Mouse (Mus musculus): ENCODE data around the gene Nup160. TPM values are rescaled to one million over a fixed set of nuclear protein-coding genes. Genes with fewer than 3 reads are reported as not detected.

Gene Nup160
- polyA plus RNA-seq, 1 experiment: 28.0 TPM

GRCm38 (mm10) chr2:90745740-90746537 is 68.9 kb downstream of the Nup160 start:
- H3K4me1 ChIP-seq (ENCODE audit: control insufficient read depth, insufficient read depth, low read length): peaks cover 6% of the 10 kb centered on the region
- H3K27ac ChIP-seq (ENCODE audit: control insufficient read depth, insufficient read depth, low read depth, low read length): peak overlapping the region; percentile 88
- TF ChIP-seq POLR2A (IDR thresholded peaks at IDR 0.05; ENCODE audit: control insufficient read depth, low read depth, low read length) (no peak), CTCF (IDR thresholded peaks at IDR 0.05; ENCODE audit: control insufficient read depth, insufficient read depth, insufficient replicate concordance, low read depth, low read length) (no peak)
- H3K36me3 ChIP-seq (ENCODE audit: control insufficient read depth, insufficient read depth, low read length): no peaks in the 10 kb centered on the region; the same call in 1 of the 2 replicates
- no peaks in the 10 kb centered on the region for H3K27me3 ChIP-seq (ENCODE audit: control insufficient read depth, insufficient read depth, low read length)
- peak overlapping the region; percentile 92 for H3K4me3 ChIP-seq (ENCODE audit: control insufficient read depth, low read depth, low read length)

- no peak for TF ChIP-seq POLR2A (IDR thresholded peaks at IDR 0.05; ENCODE audit: control insufficient read depth, low read depth, low read length)
- TF ChIP-seq CTCF (IDR thresholded peaks at IDR 0.05; ENCODE audit: control insufficient read depth, insufficient read depth, insufficient replicate concordance, low read depth, low read length): no peak
- peak overlapping the region; percentile 92 for H3K4me3 ChIP-seq (ENCODE audit: control insufficient read depth, low read depth, low read length)
- no peaks in the 10 kb centered on the region for H3K27me3 ChIP-seq (ENCODE audit: control insufficient read depth, insufficient read depth, low read length)
- H3K27ac ChIP-seq (ENCODE audit: control insufficient read depth, insufficient read depth, low read depth, low read length): no peak overlapping the region
- H3K4me1 ChIP-seq (ENCODE audit: control insufficient read depth, insufficient read depth, low read length): peaks cover 6% of the 10 kb centered on the region
- H3K36me3 ChIP-seq (ENCODE audit: control insufficient read depth, insufficient read depth, low read length): no peaks in the 10 kb centered on the region; the same call in 1 of the 2 replicates
Measured at GRCm38 (mm10) chr2:90746538-90746865, 69.5 kb downstream of the Nup160 start.

DNA sequence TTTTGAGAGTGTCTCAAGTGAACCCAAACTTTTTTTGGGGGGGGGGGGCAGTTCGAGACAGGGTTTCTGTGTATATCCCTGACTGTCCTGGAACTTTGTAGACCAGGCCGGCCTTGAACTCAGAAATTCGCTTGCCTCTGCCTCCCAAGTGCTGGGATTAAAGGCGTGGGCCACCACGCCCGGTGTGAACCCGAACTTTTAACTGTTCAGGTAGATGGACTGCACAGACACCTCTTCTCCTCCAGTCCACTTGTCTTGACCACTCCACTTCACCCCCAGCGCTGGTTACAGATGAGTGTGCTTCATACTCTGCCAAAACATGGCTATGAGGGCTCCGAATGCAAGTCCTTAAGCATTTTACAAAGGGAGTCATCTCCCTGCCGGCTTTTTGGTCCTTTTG is 70.1 kb downstream of the Nup160 start:
- Histone ChIP-seq H3K27me3 (ENCODE audit: control insufficient read depth, insufficient read depth, low read length) (no peaks in the 10 kb centered on the region), H3K4me1 (ENCODE audit: control insufficient read depth, insufficient read depth, low read length) (peaks cover 6% of the 10 kb centered on the region), H3K27ac (ENCODE audit: control insufficient read depth, insufficient read depth, low read depth, low read length) (no peak overlapping the region), H3K4me3 (ENCODE audit: control insufficient read depth, low read depth, low read length) (peak overlapping the region; percentile 37; the same call in 1 of the 2 replicates), H3K36me3 (ENCODE audit: control insufficient read depth, insufficient read depth, low read length) (no peaks in the 10 kb centered on the region; the same call in 1 of the 2 replicates)
- TF ChIP-seq CTCF (IDR thresholded peaks at IDR 0.05; ENCODE audit: control insufficient read depth, insufficient read depth, insufficient replicate concordance, low read depth, low read length) (no peak), POLR2A (IDR thresholded peaks at IDR 0.05; ENCODE audit: control insufficient read depth, low read depth, low read length) (no peak)

GRCm38 (mm10) chr2:90749676-90750459 is 72.9 kb downstream of the Nup160 start:
- H3K27me3 ChIP-seq (ENCODE audit: control insufficient read depth, insufficient read depth, low read length): no peaks in the 10 kb centered on the region
- peaks cover 1% of the 10 kb centered on the region for H3K36me3 ChIP-seq (ENCODE audit: control insufficient read depth, insufficient read depth, low read length)
- H3K4me3 ChIP-seq (ENCODE audit: control insufficient read depth, low read depth, low read length): no peak overlapping the region
- peaks cover 6% of the 10 kb centered on the region for H3K4me1 ChIP-seq (ENCODE audit: control insufficient read depth, insufficient read depth, low read length)
- H3K27ac ChIP-seq (ENCODE audit: control insufficient read depth, insufficient read depth, low read depth, low read length): no peak overlapping the region
- TF ChIP-seq CTCF (IDR thresholded peaks at IDR 0.05; ENCODE audit: control insufficient read depth, insufficient read depth, insufficient replicate concordance, low read depth, low read length): no peak
- TF ChIP-seq POLR2A (IDR thresholded peaks at IDR 0.05; ENCODE audit: control insufficient read depth, low read depth, low read length): no peak

DNA sequence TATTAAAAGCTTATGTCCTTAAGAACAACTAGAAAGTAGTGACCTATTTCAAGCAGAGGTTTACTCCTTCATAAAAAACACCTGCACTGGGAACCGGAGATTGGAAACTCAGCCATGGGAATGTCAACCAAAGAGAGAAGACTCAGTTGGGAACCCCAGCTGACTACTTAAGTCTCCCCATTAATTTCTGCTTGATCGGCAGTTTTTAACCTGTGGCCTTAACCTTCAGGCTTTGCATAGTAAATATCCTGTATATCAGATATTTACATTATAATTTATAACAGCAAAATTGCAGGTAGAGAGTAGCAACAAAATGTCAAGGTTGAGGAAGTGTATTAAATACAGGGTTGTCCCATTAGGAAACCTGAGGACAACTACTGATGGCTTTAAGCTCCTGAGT is 76.5 kb downstream of the Nup160 start:
- Histone ChIP-seq H3K36me3 (ENCODE audit: control insufficient read depth, insufficient read depth, low read length) (peaks cover 1% of the 10 kb centered on the region), H3K4me3 (ENCODE audit: control insufficient read depth, low read depth, low read length) (no peak overlapping the region), H3K4me1 (ENCODE audit: control insufficient read depth, insufficient read depth, low read length) (no peaks in the 10 kb centered on the region), H3K27ac (ENCODE audit: control insufficient read depth, insufficient read depth, low read depth, low read length) (no peak overlapping the region), H3K27me3 (ENCODE audit: control insufficient read depth, insufficient read depth, low read length) (no peaks in the 10 kb centered on the region)
- TF ChIP-seq POLR2A (IDR thresholded peaks at IDR 0.05; ENCODE audit: control insufficient read depth, low read depth, low read length): no peak
- TF ChIP-seq CTCF (IDR thresholded peaks at IDR 0.05; ENCODE audit: control insufficient read depth, insufficient read depth, insufficient replicate concordance, low read depth, low read length): no peak

- no peak for TF ChIP-seq POLR2A (IDR thresholded peaks at IDR 0.05; ENCODE audit: control insufficient read depth, low read depth, low read length)
- TF ChIP-seq CTCF (IDR thresholded peaks at IDR 0.05; ENCODE audit: control insufficient read depth, insufficient read depth, insufficient replicate concordance, low read depth, low read length): no peak
- no peak overlapping the region for H3K27ac ChIP-seq (ENCODE audit: control insufficient read depth, insufficient read depth, low read depth, low read length)
- no peaks in the 10 kb centered on the region for H3K4me1 ChIP-seq (ENCODE audit: control insufficient read depth, insufficient read depth, low read length)
- H3K27me3 ChIP-seq (ENCODE audit: control insufficient read depth, insufficient read depth, low read length): no peaks in the 10 kb centered on the region
- H3K36me3 ChIP-seq (ENCODE audit: control insufficient read depth, insufficient read depth, low read length): peaks cover 1% of the 10 kb centered on the region
- no peak overlapping the region for H3K4me3 ChIP-seq (ENCODE audit: control insufficient read depth, low read depth, low read length)
Measured at GRCm38 (mm10) chr2:90754188-90754587, 77.2 kb downstream of the Nup160 start.

- Histone ChIP-seq H3K27ac (ENCODE audit: control insufficient read depth, insufficient read depth, low read depth, low read length) (no peak overlapping the region), H3K36me3 (ENCODE audit: control insufficient read depth, insufficient read depth, low read length) (peaks cover 2% of the 10 kb centered on the region; the same call in 1 of the 2 replicates), H3K4me3 (ENCODE audit: control insufficient read depth, low read depth, low read length) (no peak overlapping the region), H3K4me1 (ENCODE audit: control insufficient read depth, insufficient read depth, low read length) (no peaks in the 10 kb centered on the region), H3K27me3 (ENCODE audit: control insufficient read depth, insufficient read depth, low read length) (no peaks in the 10 kb centered on the region)
- no peak for TF ChIP-seq CTCF (IDR thresholded peaks at IDR 0.05; ENCODE audit: control insufficient read depth, insufficient read depth, insufficient replicate concordance, low read depth, low read length)
- TF ChIP-seq POLR2A (IDR thresholded peaks at IDR 0.05; ENCODE audit: control insufficient read depth, low read depth, low read length): no peak
Measured at GRCm38 (mm10) chr2:90765123-90765522, 88.1 kb downstream of the Nup160 start.
